Comparison of ENCODE assay signal across 11 mouse cellular contexts in genomic region chr4:118471281-118471680, GRCm38 (mm10). TPM values are rescaled to one million over a fixed set of nuclear protein-coding genes. Genes with fewer than 3 reads are reported as not detected.
"Had no signal": no experiment of that assay in that cellular context is flagged by ENCODE, and none has a peak within 500 bp of the region (broad histone marks: within the 10 kb centered on the region; RNA-seq: fewer than 3 reads in every experiment).

No protein-coding gene starts in this region.

- H3K27me3 ChIP-seq: limb, embryonic 15.5 days; liver, embryonic 12.5 days; midbrain, embryonic 13.5 days had no signal

- H3K4me1 ChIP-seq: liver, embryonic 12.5 days; midbrain, embryonic 13.5 days had no signal

- H3K9ac ChIP-seq: limb, embryonic 15.5 days; liver, embryonic 12.5 days; lung, embryonic 14.5 days; midbrain, embryonic 13.5 days had no signal

- H3K27ac ChIP-seq: kidney, postnatal 0 days; layer of hippocampus, adult 2 months; limb, embryonic 15.5 days; liver, embryonic 12.5 days; midbrain, embryonic 13.5 days; stomach, postnatal 0 days had no signal

- ATAC-seq: liver, embryonic 12.5 days; midbrain, embryonic 13.5 days had no signal

- H3K9me3 ChIP-seq: limb, embryonic 15.5 days; liver, embryonic 12.5 days; midbrain, embryonic 13.5 days had no signal

- H3K4me3 ChIP-seq: layer of hippocampus, adult 2 months; limb, embryonic 15.5 days; liver, embryonic 12.5 days; midbrain, embryonic 13.5 days had no signal

- H3K4me2 ChIP-seq: limb, embryonic 15.5 days; liver, embryonic 12.5 days; lung, embryonic 14.5 days; midbrain, embryonic 13.5 days had no signal

- DNase-seq: kidney, adult 9 months; kidney, postnatal 4 days; lung, embryonic 14.5 days; thymus, adult 18-20 months had no signal

- H3K36me3 ChIP-seq: limb, embryonic 15.5 days; liver, embryonic 12.5 days; midbrain, embryonic 13.5 days had no signal

RNA-seq across cellular contexts. Expression of gene 2610528J11Rik, which starts 55.5 kb away (rescaled TPM):
- polyA plus RNA-seq: midbrain, postnatal 0 days had no signal
